Mouse (Mus musculus): ENCODE results near the gene Atg4b. TPM values are rescaled to one million over a fixed set of nuclear protein-coding genes. Genes with fewer than 3 reads are reported as not detected.
"Not testable (repeated sequence)": the region's sequence is repeated elsewhere in the genome, so short reads cannot be mapped to it uniquely, and the experiment has no call there.

The Atg4b gene
- total RNA-seq, 1 experiment = 32.7 TPM

- peak within 1 kb of the TSS; percentile 72 for H3K27ac ChIP-seq (ENCODE audit: insufficient read depth, low read depth, low read length, poor library complexity, severe bottlenecking)
- in situ Hi-C loops (cut with MboI; ENCODE audit: low sequenced_read_pairs in 2 of 2, unreplicated experiment in 2 of 2) = no loop called here
- peak within 1 kb of the TSS; percentile 77 for H3K9ac ChIP-seq (ENCODE audit: insufficient read depth, low read depth, low read length, poor library complexity, severe bottlenecking)
- peaks cover 0 to 6% of the 10 kb centered on the region in 2 experiments; a peak in 2 of 4 replicates for H3K4me1 ChIP-seq (ENCODE audit: control insufficient read depth in 2 of 2, insufficient read depth in 2 of 2, low read length in 2 of 2, poor library complexity in 1 of 2)
- H3K9me3 ChIP-seq (ENCODE audit: control insufficient read depth, insufficient read depth, low read depth, low read length) = no peaks in the 10 kb centered on the region
- peaks cover 8% of the 10 kb centered on the region for H3K36me3 ChIP-seq (ENCODE audit: control insufficient read depth, insufficient read depth, low read length, poor library complexity, severe bottlenecking)
- peak within 1 kb of the TSS; percentile 74 to 75 for H3K4me3 ChIP-seq (ENCODE audit: insufficient read depth in 1 of 2, low read depth in 1 of 2, low read length in 2 of 2, poor library complexity in 1 of 2, severe bottlenecking in 1 of 2)
- no peak for DNase-seq (ENCODE audit: low read depth, low spot score)
- TF ChIP-seq MAFK (IDR thresholded peaks at IDR 0.05; ENCODE audit: insufficient read depth, low read depth, low read length) = no peak
- TF ChIP-seq HCFC1 (IDR thresholded peaks at IDR 0.05; ENCODE audit: borderline replicate concordance, insufficient read depth, low read length) = no peak
- no peak for TF ChIP-seq CHD2 (IDR thresholded peaks at IDR 0.05; ENCODE audit: low read depth, low read length)
- no peak for TF ChIP-seq ZNF384 (IDR thresholded peaks at IDR 0.05; ENCODE audit: low read depth, low read length)
- no peak for TF ChIP-seq ZC3H11A (IDR thresholded peaks at IDR 0.05; ENCODE audit: borderline replicate concordance, low read depth, low read length)
Observed at GRCm38 (mm10) chr1:93824609-93825008, 73.3 kb downstream of the Atg4b start, which contains the start of gene D2hgdh. Gene D2hgdh (plus strand): TSS chr1:93824909.

DNA sequence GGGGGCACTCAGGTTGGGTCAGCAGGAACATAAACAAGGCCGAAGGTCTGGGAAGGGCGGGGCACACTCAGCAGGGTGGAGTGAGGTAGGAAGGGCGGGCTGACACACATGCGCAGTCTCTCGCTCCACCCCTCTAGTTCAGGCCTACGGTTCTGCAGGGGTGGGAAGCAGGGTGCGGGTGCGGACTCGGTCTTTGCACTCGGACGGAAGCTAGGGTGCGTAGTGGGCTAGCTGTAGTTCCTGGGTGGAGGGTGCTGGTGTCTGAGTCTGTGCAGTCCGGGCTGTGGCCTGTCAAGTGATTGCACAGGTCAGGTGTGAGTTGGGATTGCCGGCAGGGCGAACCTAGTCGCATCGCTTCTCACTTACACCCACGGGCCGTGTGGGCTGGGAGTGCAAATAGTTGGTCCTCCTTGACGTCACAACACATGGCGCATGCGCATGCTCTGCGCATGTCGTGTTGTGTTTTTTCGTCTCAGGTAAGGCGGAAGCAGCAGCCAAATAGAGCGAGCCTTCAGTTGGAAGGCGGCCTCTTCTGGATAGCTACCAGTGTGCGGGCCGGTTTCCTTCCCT lies 73.9 kb downstream of the Atg4b start:
- Histone ChIP-seq H3K9ac (ENCODE audit: insufficient read depth, low read depth, low read length, poor library complexity, severe bottlenecking) (peak overlapping the region; percentile 77), H3K4me3 (ENCODE audit: insufficient read depth in 1 of 2, low read depth in 1 of 2, low read length in 2 of 2, poor library complexity in 1 of 2, severe bottlenecking in 1 of 2) (peak overlapping the region; percentile 74 to 75), H3K36me3 (ENCODE audit: control insufficient read depth, insufficient read depth, low read length, poor library complexity, severe bottlenecking) (peaks cover 8% of the 10 kb centered on the region), H3K4me1 (ENCODE audit: control insufficient read depth in 2 of 2, insufficient read depth in 2 of 2, low read length in 2 of 2, poor library complexity in 1 of 2) (peaks cover 0 to 6% of the 10 kb centered on the region in 2 experiments; a peak in 2 of 4 replicates), H3K27ac (ENCODE audit: insufficient read depth, low read depth, low read length, poor library complexity, severe bottlenecking) (peak overlapping the region; percentile 72), H3K9me3 (ENCODE audit: control insufficient read depth, insufficient read depth, low read depth, low read length) (no peaks in the 10 kb centered on the region)
- peak; percentile 86 for DNase-seq (ENCODE audit: low read depth, low spot score)
- in situ Hi-C loops (cut with MboI; ENCODE audit: low sequenced_read_pairs in 2 of 2, unreplicated experiment in 2 of 2) = no loop called here
- TF ChIP-seq ZC3H11A (IDR thresholded peaks at IDR 0.05; ENCODE audit: borderline replicate concordance, low read depth, low read length) (no peak), CHD2 (IDR thresholded peaks at IDR 0.05; ENCODE audit: low read depth, low read length) (no peak), HCFC1 (IDR thresholded peaks at IDR 0.05; ENCODE audit: borderline replicate concordance, insufficient read depth, low read length) (peak; percentile 18; the same call in 1 of the 2 replicates), ZNF384 (IDR thresholded peaks at IDR 0.05; ENCODE audit: low read depth, low read length) (0 out of 2 replicates have a peak, but pooled peaks have one; percentile 15)

GRCm38 (mm10) chr1:93825771-93826539 lies 74.7 kb downstream of the Atg4b start:
- in situ Hi-C loops (cut with MboI; ENCODE audit: low sequenced_read_pairs in 2 of 2, unreplicated experiment in 2 of 2) = no loop called here

DNA sequence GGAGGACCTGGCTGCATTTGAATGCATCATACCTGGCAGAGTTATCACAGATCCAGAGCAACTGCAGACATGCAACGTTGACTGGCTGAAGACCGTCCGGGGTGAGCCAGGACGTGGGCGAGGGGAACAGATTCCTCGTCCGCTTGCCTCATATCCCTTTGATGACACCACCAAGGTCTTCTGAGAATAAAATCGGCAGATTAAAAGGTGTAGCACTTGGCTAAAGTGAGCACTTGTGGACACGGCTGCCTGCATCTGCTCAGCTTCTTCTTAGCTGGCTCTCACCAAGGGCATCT lies 75.2 kb downstream of the Atg4b start:
- peaks cover 0 to 6% of the 10 kb centered on the region in 2 experiments; a peak in 2 of 4 replicates for H3K4me1 ChIP-seq (ENCODE audit: control insufficient read depth in 2 of 2, insufficient read depth in 2 of 2, low read length in 2 of 2, poor library complexity in 1 of 2)
- in situ Hi-C loops (cut with MboI; ENCODE audit: low sequenced_read_pairs in 2 of 2, unreplicated experiment in 2 of 2) = no loop called here
- TF ChIP-seq ZC3H11A (IDR thresholded peaks at IDR 0.05; ENCODE audit: borderline replicate concordance, low read depth, low read length) (no peak), HCFC1 (IDR thresholded peaks at IDR 0.05; ENCODE audit: borderline replicate concordance, insufficient read depth, low read length) (no peak), ZNF384 (IDR thresholded peaks at IDR 0.05; ENCODE audit: low read depth, low read length) (no peak), MAFK (IDR thresholded peaks at IDR 0.05; ENCODE audit: insufficient read depth, low read depth, low read length) (no peak), CHD2 (IDR thresholded peaks at IDR 0.05; ENCODE audit: low read depth, low read length) (no peak)
- peak overlapping the region; percentile 12; the same call in 1 of the 2 replicates for H3K9ac ChIP-seq (ENCODE audit: insufficient read depth, low read depth, low read length, poor library complexity, severe bottlenecking)
- no peak for DNase-seq (ENCODE audit: low read depth, low spot score)
- H3K4me3 ChIP-seq (ENCODE audit: insufficient read depth in 1 of 2, low read depth in 1 of 2, low read length in 2 of 2, poor library complexity in 1 of 2, severe bottlenecking in 1 of 2) = peak overlapping the region; percentile 2 to 74; a peak in 2 of 4 replicates
- H3K9me3 ChIP-seq (ENCODE audit: control insufficient read depth, insufficient read depth, low read depth, low read length) = no peaks in the 10 kb centered on the region
- H3K27ac ChIP-seq (ENCODE audit: insufficient read depth, low read depth, low read length, poor library complexity, severe bottlenecking) = no peak overlapping the region
- H3K36me3 ChIP-seq (ENCODE audit: control insufficient read depth, insufficient read depth, low read length, poor library complexity, severe bottlenecking) = peaks cover under 1% of the 10 kb centered on the region; the same call in 1 of the 2 replicates

More at GRCm38 (mm10) chr1:93825771-93826539, 74.7 kb downstream of the Atg4b start:
- H3K9ac ChIP-seq (ENCODE audit: insufficient read depth, low read depth, low read length, poor library complexity, severe bottlenecking) = peak overlapping the region; percentile 77; the same call in 1 of the 2 replicates
- no peak overlapping the region for H3K27ac ChIP-seq (ENCODE audit: insufficient read depth, low read depth, low read length, poor library complexity, severe bottlenecking)
- H3K9me3 ChIP-seq (ENCODE audit: control insufficient read depth, insufficient read depth, low read depth, low read length) = no peaks in the 10 kb centered on the region
- TF ChIP-seq CHD2 (IDR thresholded peaks at IDR 0.05; ENCODE audit: low read depth, low read length) = peak; percentile 96
- TF ChIP-seq MAFK (IDR thresholded peaks at IDR 0.05; ENCODE audit: insufficient read depth, low read depth, low read length) = no peak
- no peak for TF ChIP-seq ZNF384 (IDR thresholded peaks at IDR 0.05; ENCODE audit: low read depth, low read length)
- no peak for TF ChIP-seq ZC3H11A (IDR thresholded peaks at IDR 0.05; ENCODE audit: borderline replicate concordance, low read depth, low read length)
- DNase-seq (ENCODE audit: low read depth, low spot score) = no peak
- peak overlapping the region; percentile 74 to 75 for H3K4me3 ChIP-seq (ENCODE audit: insufficient read depth in 1 of 2, low read depth in 1 of 2, low read length in 2 of 2, poor library complexity in 1 of 2, severe bottlenecking in 1 of 2)
- peaks cover 0 to 6% of the 10 kb centered on the region in 2 experiments; a peak in 2 of 4 replicates for H3K4me1 ChIP-seq (ENCODE audit: control insufficient read depth in 2 of 2, insufficient read depth in 2 of 2, low read length in 2 of 2, poor library complexity in 1 of 2)
- peaks cover 5% of the 10 kb centered on the region for H3K36me3 ChIP-seq (ENCODE audit: control insufficient read depth, insufficient read depth, low read length, poor library complexity, severe bottlenecking)

DNA sequence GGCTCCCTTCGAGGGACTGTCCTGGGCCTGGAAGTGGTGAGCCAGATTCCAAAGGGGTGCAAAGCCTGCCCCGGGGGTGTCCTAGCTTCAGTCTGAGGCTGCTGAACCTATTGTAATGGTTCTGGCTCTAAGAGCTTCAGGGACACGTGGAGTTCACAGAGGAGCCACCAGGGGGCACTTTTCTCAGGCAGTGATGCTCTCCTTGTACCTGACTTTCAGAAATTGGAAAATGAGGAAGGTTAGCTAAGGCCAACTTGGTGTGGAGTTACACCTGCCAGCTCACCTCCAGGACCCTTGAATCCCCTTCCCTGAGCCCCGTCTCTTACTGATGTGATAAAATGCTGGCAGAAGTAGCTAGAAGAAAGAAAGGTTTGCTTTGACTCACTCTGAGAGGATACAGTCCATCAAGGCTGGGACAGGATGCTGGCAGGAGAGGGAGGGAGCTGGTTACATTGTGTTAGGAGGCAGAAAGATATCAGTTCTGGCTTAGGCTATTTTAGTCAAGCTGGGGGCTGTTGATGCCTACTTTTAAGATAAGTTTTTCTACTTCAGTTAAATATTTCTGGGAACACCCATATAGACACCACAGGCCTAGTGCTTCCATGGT lies 81.6 kb downstream of the Atg4b start:
- H3K4me3 ChIP-seq (ENCODE audit: insufficient read depth in 1 of 2, low read depth in 1 of 2, low read length in 2 of 2, poor library complexity in 1 of 2, severe bottlenecking in 1 of 2); H3K4me1 ChIP-seq (ENCODE audit: control insufficient read depth in 2 of 2, insufficient read depth in 2 of 2, low read length in 2 of 2, poor library complexity in 1 of 2); H3K9me3 ChIP-seq (ENCODE audit: control insufficient read depth, insufficient read depth, low read depth, low read length); H3K9ac ChIP-seq (ENCODE audit: insufficient read depth, low read depth, low read length, poor library complexity, severe bottlenecking); DNase-seq (ENCODE audit: low read depth, low spot score); in situ Hi-C loops (cut with MboI; ENCODE audit: low sequenced_read_pairs in 2 of 2, unreplicated experiment in 2 of 2); H3K36me3 ChIP-seq (ENCODE audit: control insufficient read depth, insufficient read depth, low read length, poor library complexity, severe bottlenecking); H3K27ac ChIP-seq (ENCODE audit: insufficient read depth, low read depth, low read length, poor library complexity, severe bottlenecking): not testable (repeated sequence)
